Mouse (Mus musculus) layer of hippocampus, postnatal 25 days (tissue): ENCODE measurements around the gene Fkbp7. TPM values are rescaled to one million over a fixed set of nuclear protein-coding genes. Genes with fewer than 3 reads are reported as not detected.

Source experiments
- total RNA-seq, 2 experiments: library from RNA; stranded (reverse); gene quantifications; 2 replicates each; pipeline ENCODE4 v1.2.3; 2021

Gene Fkbp7
- total RNA-seq, 2 experiments from 2014 or later: 5.1 to 6.2 TPM

Other genes with a start within 250 kb of the Fkbp7 start
- 10 to 100 TPM; 16.6 to 19.1 TPM for gene Prkra, start 25.1 kb downstream of the Fkbp7 start, total RNA-seq
- not detected for gene Pjvk, start 24.6 kb downstream of the Fkbp7 start, total RNA-seq
- 10 to 100 TPM; 38.0 to 42.0 TPM for gene Plekha3, start 2.2 kb upstream of the Fkbp7 start, total RNA-seq